Mouse (Mus musculus): Measurements from ENCODE around the gene Mettl7b. TPM values are rescaled to one million over a fixed set of nuclear protein-coding genes. Genes with fewer than 3 reads are reported as not detected.

Gene Mettl7b
- total RNA-seq (2012; rRNA removed), result 0.26 and 0.58 TPM in 2 replicates

GRCm38 (mm10) chr10:128960590-128961584, at the start of gene Mettl7b:
Gene Mettl7b, minus strand, starts transcription at chr10:128960988.
- TF ChIP-seq ZNF384 (IDR thresholded peaks at IDR 0.05; ENCODE audit: low read depth, low read length) (no peak), MAFK (IDR thresholded peaks at IDR 0.05; ENCODE audit: insufficient read depth, low read depth, low read length) (no peak), ZC3H11A (IDR thresholded peaks at IDR 0.05; ENCODE audit: borderline replicate concordance, low read depth, low read length) (no peak), CHD2 (IDR thresholded peaks at IDR 0.05; ENCODE audit: low read depth, low read length) (no peak), HCFC1 (IDR thresholded peaks at IDR 0.05; ENCODE audit: borderline replicate concordance, insufficient read depth, low read length) (no peak)
- Histone ChIP-seq H3K4me3 (ENCODE audit: insufficient read depth in 1 of 2, low read depth in 1 of 2, low read length in 2 of 2, poor library complexity in 1 of 2, severe bottlenecking in 1 of 2) (no peak within 1 kb of the TSS), H3K9me3 (ENCODE audit: control insufficient read depth, insufficient read depth, low read depth, low read length) (no peaks in the 10 kb centered on the region), H3K4me1 (ENCODE audit: control insufficient read depth in 2 of 2, insufficient read depth in 2 of 2, low read length in 2 of 2, poor library complexity in 1 of 2) (no peaks in the 10 kb centered on the region), H3K27ac (ENCODE audit: insufficient read depth, low read depth, low read length, poor library complexity, severe bottlenecking) (no peak within 1 kb of the TSS), H3K36me3 (ENCODE audit: control insufficient read depth, insufficient read depth, low read length, poor library complexity, severe bottlenecking) (no peaks in the 10 kb centered on the region), H3K9ac (ENCODE audit: insufficient read depth, low read depth, low read length, poor library complexity, severe bottlenecking) (no peak within 1 kb of the TSS)
- in situ Hi-C loops (cut with MboI; ENCODE audit: low sequenced_read_pairs in 2 of 2, unreplicated experiment in 2 of 2), result no loop called here
- DNase-seq (ENCODE audit: low read depth, low spot score), result no peak

GRCm38 (mm10) chr10:129010288-129010841, 49.6 kb upstream of the Mettl7b start, which contains the start of gene Olfr763:
Gene Olfr763, plus strand, starts transcription at chr10:129010791.
- no peaks in the 10 kb centered on the region for H3K9me3 ChIP-seq (ENCODE audit: control insufficient read depth, insufficient read depth, low read depth, low read length)
- no peak within 1 kb of the TSS for H3K9ac ChIP-seq (ENCODE audit: insufficient read depth, low read depth, low read length, poor library complexity, severe bottlenecking)
- H3K4me1 ChIP-seq (ENCODE audit: control insufficient read depth in 2 of 2, insufficient read depth in 2 of 2, low read length in 2 of 2, poor library complexity in 1 of 2), result no peaks in the 10 kb centered on the region
- in situ Hi-C loops (cut with MboI; ENCODE audit: low sequenced_read_pairs in 2 of 2, unreplicated experiment in 2 of 2), result no loop called here
- no peak within 1 kb of the TSS for H3K4me3 ChIP-seq (ENCODE audit: insufficient read depth in 1 of 2, low read depth in 1 of 2, low read length in 2 of 2, poor library complexity in 1 of 2, severe bottlenecking in 1 of 2)
- no peak for TF ChIP-seq CHD2 (IDR thresholded peaks at IDR 0.05; ENCODE audit: low read depth, low read length)
- TF ChIP-seq ZC3H11A (IDR thresholded peaks at IDR 0.05; ENCODE audit: borderline replicate concordance, low read depth, low read length), result no peak
- TF ChIP-seq MAFK (IDR thresholded peaks at IDR 0.05; ENCODE audit: insufficient read depth, low read depth, low read length), result no peak
- TF ChIP-seq HCFC1 (IDR thresholded peaks at IDR 0.05; ENCODE audit: borderline replicate concordance, insufficient read depth, low read length), result no peak
- no peak for TF ChIP-seq ZNF384 (IDR thresholded peaks at IDR 0.05; ENCODE audit: low read depth, low read length)
- H3K27ac ChIP-seq (ENCODE audit: insufficient read depth, low read depth, low read length, poor library complexity, severe bottlenecking), result no peak within 1 kb of the TSS
- no peaks in the 10 kb centered on the region for H3K36me3 ChIP-seq (ENCODE audit: control insufficient read depth, insufficient read depth, low read length, poor library complexity, severe bottlenecking)
- DNase-seq (ENCODE audit: low read depth, low spot score), result no peak

GRCm38 (mm10) chr10:129004032-129004920, 43.5 kb upstream of the Mettl7b start:
- Histone ChIP-seq H3K9me3 (ENCODE audit: control insufficient read depth, insufficient read depth, low read depth, low read length) (no peaks in the 10 kb centered on the region), H3K36me3 (ENCODE audit: control insufficient read depth, insufficient read depth, low read length, poor library complexity, severe bottlenecking) (no peaks in the 10 kb centered on the region), H3K4me1 (ENCODE audit: control insufficient read depth in 2 of 2, insufficient read depth in 2 of 2, low read length in 2 of 2, poor library complexity in 1 of 2) (no peaks in the 10 kb centered on the region), H3K27ac (ENCODE audit: insufficient read depth, low read depth, low read length, poor library complexity, severe bottlenecking) (no peak overlapping the region), H3K9ac (ENCODE audit: insufficient read depth, low read depth, low read length, poor library complexity, severe bottlenecking) (no peak overlapping the region), H3K4me3 (ENCODE audit: insufficient read depth in 1 of 2, low read depth in 1 of 2, low read length in 2 of 2, poor library complexity in 1 of 2, severe bottlenecking in 1 of 2) (no peak overlapping the region)
- TF ChIP-seq MAFK (IDR thresholded peaks at IDR 0.05; ENCODE audit: insufficient read depth, low read depth, low read length) (no peak), CHD2 (IDR thresholded peaks at IDR 0.05; ENCODE audit: low read depth, low read length) (no peak), ZNF384 (IDR thresholded peaks at IDR 0.05; ENCODE audit: low read depth, low read length) (no peak), ZC3H11A (IDR thresholded peaks at IDR 0.05; ENCODE audit: borderline replicate concordance, low read depth, low read length) (no peak), HCFC1 (IDR thresholded peaks at IDR 0.05; ENCODE audit: borderline replicate concordance, insufficient read depth, low read length) (no peak)
- in situ Hi-C loops (cut with MboI; ENCODE audit: low sequenced_read_pairs in 2 of 2, unreplicated experiment in 2 of 2), result no loop called here
- no peak for DNase-seq (ENCODE audit: low read depth, low spot score)

GRCm38 (mm10) chr10:128996523-128997040, 35.8 kb upstream of the Mettl7b start:
- no peaks in the 10 kb centered on the region for H3K9me3 ChIP-seq (ENCODE audit: control insufficient read depth, insufficient read depth, low read depth, low read length)
- H3K4me1 ChIP-seq (ENCODE audit: control insufficient read depth in 2 of 2, insufficient read depth in 2 of 2, low read length in 2 of 2, poor library complexity in 1 of 2), result no peaks in the 10 kb centered on the region
- no peak overlapping the region for H3K9ac ChIP-seq (ENCODE audit: insufficient read depth, low read depth, low read length, poor library complexity, severe bottlenecking)
- TF ChIP-seq MAFK (IDR thresholded peaks at IDR 0.05; ENCODE audit: insufficient read depth, low read depth, low read length) (no peak), CHD2 (IDR thresholded peaks at IDR 0.05; ENCODE audit: low read depth, low read length) (no peak), ZNF384 (IDR thresholded peaks at IDR 0.05; ENCODE audit: low read depth, low read length) (no peak), HCFC1 (IDR thresholded peaks at IDR 0.05; ENCODE audit: borderline replicate concordance, insufficient read depth, low read length) (no peak), ZC3H11A (IDR thresholded peaks at IDR 0.05; ENCODE audit: borderline replicate concordance, low read depth, low read length) (no peak)
- no peak overlapping the region for H3K27ac ChIP-seq (ENCODE audit: insufficient read depth, low read depth, low read length, poor library complexity, severe bottlenecking)
- no peak overlapping the region for H3K4me3 ChIP-seq (ENCODE audit: insufficient read depth in 1 of 2, low read depth in 1 of 2, low read length in 2 of 2, poor library complexity in 1 of 2, severe bottlenecking in 1 of 2)
- in situ Hi-C loops (cut with MboI; ENCODE audit: low sequenced_read_pairs in 2 of 2, unreplicated experiment in 2 of 2), result no loop called here
- H3K36me3 ChIP-seq (ENCODE audit: control insufficient read depth, insufficient read depth, low read length, poor library complexity, severe bottlenecking), result no peaks in the 10 kb centered on the region
- DNase-seq (ENCODE audit: low read depth, low spot score), result no peak
